Mouse (Mus musculus): Measurements from ENCODE around the gene 2610001J05Rik.

The 2610001J05Rik gene

GRCm38 (mm10) chr6:13835720-13836665 lies 35.3 kb downstream of the 2610001J05Rik start:
- no peak for DNase-seq (ENCODE audit: low spot score in 2 of 2)

- no peak for DNase-seq (ENCODE audit: low spot score in 2 of 2)
These were observed 38.5 kb downstream of the 2610001J05Rik start for GRCm38 (mm10) chr6:13832770-13833169.

GRCm38 (mm10) chr6:13828877-13829276 lies 42.4 kb downstream of the 2610001J05Rik start:
- no peak for DNase-seq (ENCODE audit: low spot score in 2 of 2)
